Mouse (Mus musculus) retina, postnatal 1 day (tissue): Measurements from ENCODE around the gene Srrd.

Source experiments
- DNase-seq: peaks from one replicate; pipeline ENCODE4 v3.0.0-alpha.2; 2012

Gene Srrd

GRCm38 (mm10) chr5:112342463-112343204, at the start of gene Srrd, which contains the start of gene Hps4:
Gene Srrd, minus strand, starts transcription at chr5:112343040.
Gene Hps4, plus strand, starts transcription at chr5:112343083.
- DNase-seq: peak; percentile 87

GRCm38 (mm10) chr5:112391676-112392323, 49.0 kb upstream of the Srrd start:
- no peak for DNase-seq

DNA sequence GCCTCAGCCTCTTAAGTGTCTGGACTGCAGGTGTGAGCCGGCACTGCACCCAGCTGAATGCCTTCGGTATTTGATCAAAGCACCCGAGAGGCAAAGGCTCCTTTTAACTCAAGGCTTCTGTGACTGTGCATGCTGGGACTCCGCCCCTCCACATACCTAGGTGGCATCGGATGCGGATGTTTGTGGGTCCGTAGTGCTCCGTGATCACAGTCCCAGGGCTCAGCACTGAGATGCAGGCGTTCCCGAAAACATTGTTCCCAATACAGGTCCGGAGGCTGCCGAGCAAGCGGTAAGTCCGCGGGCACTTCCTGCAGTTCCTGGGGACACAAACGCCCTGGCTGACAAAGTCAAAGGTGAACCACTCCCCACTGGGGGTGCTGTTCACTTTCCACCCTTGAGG, 48.2 kb upstream of the Srrd start:
- DNase-seq: no peak

DNA sequence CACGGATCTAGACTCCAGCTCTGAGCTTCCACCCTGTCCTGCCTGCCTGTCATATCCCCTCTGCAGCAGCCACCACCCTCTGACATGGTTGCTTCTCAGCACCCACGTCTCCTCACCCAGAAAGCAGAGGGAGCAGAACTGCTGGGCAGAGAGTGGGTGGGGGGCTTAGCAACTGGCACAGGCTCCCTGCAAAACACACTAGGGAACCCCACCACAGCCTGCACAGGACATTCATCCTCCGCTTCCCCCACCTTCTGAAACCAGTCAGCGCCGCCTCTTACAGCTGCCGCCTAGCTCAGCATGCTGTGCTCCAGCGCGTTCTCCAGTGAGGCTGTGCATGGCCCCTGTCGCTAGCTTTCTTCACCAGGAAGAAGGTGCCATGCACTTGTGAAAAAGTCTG, 46.5 kb upstream of the Srrd start:
- no peak for DNase-seq

DNA sequence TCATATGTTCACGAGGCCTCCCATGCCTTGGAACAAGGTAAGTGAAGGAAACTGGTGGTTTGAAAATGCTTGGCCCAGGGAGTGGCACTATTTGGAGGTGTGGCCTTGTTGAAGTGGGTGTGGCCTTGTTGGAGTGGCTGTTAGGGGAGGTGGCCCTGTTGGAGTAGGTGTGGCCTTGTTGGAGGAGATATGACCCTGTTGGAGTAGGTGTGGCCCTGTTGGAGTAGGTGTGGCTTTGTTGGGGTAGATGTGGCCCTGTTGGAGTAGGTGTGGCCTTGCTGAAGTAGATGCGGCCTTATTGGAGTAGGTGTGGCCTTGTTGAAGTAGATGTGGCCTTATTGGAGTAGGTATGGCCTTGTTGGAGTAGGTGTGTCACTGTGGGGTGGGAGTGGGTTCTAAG, 43.1 kb upstream of the Srrd start:
- DNase-seq: no peak

- DNase-seq: no peak
These were observed 42.1 kb upstream of the Srrd start for GRCm38 (mm10) chr5:112384805-112385472.

GRCm38 (mm10) chr5:112382641-112383330, 39.9 kb upstream of the Srrd start:
- DNase-seq: peak; percentile 67

- peak; percentile 48 for DNase-seq
These were observed 39.2 kb upstream of the Srrd start for GRCm38 (mm10) chr5:112382042-112382441.

DNA sequence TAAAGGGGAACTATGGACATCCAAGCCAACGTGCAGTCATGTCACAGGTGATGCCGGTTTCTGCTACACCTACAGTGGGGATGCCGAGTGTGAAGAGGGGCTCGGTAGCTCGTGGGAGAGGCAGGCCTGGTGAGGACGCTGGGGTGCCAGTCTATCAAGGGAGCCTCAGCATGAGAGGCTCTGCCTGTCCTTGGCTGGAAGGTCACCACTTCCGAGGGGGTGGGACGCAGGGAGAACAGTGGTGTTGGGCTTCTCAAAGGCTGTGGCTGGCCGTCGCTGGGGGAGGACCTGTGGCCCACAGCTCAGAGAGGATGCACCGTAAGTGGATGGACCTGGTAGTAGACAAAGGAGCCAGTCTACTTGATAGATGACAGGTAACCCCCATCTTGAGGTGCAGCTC, 38.3 kb upstream of the Srrd start:
- DNase-seq: no peak

DNA sequence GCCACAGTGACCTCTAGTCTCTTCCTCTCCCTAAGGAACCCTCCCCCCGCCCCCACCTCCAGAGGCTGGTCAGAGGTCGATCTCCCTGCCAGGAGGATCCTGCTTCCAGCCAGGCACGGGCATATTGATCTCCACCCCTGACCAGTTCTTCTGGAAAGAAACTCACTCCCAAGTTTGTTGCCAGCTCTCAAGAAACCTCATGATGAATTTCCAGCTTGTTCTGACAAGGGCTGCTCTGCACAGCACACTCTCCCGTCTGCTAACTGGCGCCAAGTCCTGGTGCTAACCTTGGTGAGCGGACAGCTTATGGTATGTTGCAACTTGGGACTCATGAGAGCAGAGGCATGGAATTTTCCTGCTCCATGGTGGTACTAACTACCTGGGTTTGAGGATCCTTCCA, 35.9 kb upstream of the Srrd start:
- DNase-seq: no peak

GRCm38 (mm10) chr5:112377380-112377779, 34.5 kb upstream of the Srrd start:
- no peak for DNase-seq

GRCm38 (mm10) chr5:112376111-112376510, 33.3 kb upstream of the Srrd start:
- no peak for DNase-seq

DNA sequence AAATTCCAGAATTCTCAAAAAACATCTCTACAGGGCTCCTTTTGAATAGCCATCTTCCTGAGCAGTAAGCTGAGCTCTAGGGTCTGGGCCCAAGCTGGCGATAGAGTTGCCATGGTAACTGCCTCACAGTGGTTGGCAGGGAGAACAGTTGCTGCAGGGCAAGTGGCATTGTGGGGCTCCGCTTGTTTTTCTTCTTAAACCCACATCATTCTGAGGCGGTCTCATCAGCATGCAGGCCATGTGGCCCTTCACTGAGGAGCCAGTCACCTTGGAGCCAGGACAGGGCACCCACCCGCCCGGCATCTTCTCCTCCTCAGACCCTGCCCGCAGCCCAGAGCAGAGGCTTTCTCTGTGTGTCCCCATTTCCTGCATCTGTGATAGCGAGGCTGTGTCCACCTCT, 29.1 kb upstream of the Srrd start:
- DNase-seq: peak; percentile 77

- DNase-seq: no peak
These were observed 27.5 kb upstream of the Srrd start for GRCm38 (mm10) chr5:112370236-112370813.

DNA sequence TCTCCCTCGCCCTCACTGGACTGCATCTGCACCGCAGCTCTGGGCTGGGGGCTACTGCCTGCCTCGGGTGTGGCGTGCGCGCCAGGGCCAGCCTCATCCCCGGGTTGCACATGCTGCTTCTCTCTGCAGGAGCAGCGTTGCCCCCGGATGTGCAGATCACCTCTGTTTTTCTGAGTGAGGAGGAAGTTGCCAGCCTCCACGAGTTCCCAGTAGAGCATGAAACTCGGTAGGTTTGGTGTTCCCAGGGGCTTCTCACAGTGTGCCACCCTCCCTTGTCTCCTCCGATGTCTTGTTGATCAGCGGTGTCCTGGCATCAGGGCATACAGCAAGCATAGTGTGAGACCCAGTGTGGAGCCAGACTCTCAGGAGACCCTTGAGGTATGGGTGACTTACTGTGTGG, 26.5 kb upstream of the Srrd start:
- DNase-seq: no peak

DNA sequence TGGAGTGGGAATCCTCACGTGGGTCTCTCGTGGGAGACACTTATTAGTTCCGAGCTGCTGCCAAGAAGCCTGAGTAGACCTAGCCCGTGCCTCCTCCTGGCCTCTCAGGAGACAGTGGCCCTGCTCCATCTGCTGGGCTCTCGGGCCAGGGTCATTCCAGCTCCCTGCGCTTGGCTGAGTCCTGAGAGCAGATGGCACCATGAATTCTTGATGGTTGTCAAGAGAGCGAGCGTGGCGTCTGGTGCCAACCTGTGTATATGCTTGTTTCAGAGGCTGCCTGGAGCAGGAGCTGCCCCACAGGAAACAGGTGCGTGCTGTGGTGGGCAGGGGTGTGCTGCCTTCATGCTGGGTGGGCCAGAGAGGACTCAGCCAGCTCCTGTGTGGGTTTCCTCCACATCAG, 25.8 kb upstream of the Srrd start:
- DNase-seq: peak; percentile 21

- no peak for DNase-seq
These were observed 25.1 kb upstream of the Srrd start for GRCm38 (mm10) chr5:112367929-112368328.

DNA sequence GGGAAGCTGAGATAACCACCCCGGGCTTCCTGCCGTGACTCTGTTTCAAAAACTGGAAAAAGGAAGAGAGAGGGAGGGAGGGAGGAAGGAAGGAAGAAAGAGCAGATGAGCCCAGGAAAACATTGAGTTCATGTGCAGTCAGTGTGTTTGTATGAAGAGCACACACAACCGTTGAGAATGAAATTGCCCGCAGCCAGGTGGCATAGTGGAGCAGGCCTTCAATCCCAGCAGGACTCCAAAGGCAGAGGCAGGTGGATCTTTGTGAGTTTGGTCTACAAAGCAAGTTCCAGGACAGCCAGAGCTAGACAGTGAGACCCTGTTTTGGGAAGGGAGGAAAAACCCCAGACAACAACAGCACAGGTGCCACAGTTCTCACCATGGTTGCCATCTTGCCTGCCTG, 24.5 kb upstream of the Srrd start:
- no peak for DNase-seq

DNA sequence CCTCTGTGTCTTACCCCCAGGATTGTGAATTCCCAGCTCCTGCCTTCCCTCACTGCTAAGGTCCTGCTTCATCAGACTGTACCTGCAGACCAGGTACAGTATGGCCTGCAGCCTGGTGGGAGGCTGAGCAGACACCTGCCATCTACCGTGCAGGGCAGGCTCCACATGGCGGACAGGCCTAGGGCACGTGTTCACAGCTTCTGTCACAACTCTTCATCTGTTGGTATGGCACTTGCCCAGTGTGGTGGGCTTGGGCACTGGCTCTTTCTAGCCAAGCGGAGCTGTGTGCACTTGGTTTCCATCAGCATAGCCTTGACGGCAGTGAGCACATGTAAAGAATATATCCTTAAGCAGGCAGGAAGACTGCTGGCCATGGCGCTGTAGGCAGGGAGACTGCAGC, 24.0 kb upstream of the Srrd start:
- DNase-seq: no peak

GRCm38 (mm10) chr5:112364184-112364797, 21.5 kb upstream of the Srrd start:
- DNase-seq: peak; percentile 35

- DNase-seq: no peak
These were observed 17.2 kb upstream of the Srrd start for GRCm38 (mm10) chr5:112360077-112360476.

- DNase-seq: no peak
These were observed 16.7 kb upstream of the Srrd start for GRCm38 (mm10) chr5:112359520-112359919.

- DNase-seq: no peak
These were observed 13.5 kb upstream of the Srrd start for GRCm38 (mm10) chr5:112356322-112356721.
